Mouse (Mus musculus) spleen, postnatal 4 days (tissue): ENCODE results near the gene Idh2.
A peak's percentile ranks its signal among the peaks of the same experiment; 100 is the strongest.

Source experiments
- DNase-seq, 2 experiments: peaks; one replicate each; pipeline ENCODE4 v3.0.0; 2022; ENCODE audit warnings: low spot score in 2 of 2

Idh2 gene

DNA sequence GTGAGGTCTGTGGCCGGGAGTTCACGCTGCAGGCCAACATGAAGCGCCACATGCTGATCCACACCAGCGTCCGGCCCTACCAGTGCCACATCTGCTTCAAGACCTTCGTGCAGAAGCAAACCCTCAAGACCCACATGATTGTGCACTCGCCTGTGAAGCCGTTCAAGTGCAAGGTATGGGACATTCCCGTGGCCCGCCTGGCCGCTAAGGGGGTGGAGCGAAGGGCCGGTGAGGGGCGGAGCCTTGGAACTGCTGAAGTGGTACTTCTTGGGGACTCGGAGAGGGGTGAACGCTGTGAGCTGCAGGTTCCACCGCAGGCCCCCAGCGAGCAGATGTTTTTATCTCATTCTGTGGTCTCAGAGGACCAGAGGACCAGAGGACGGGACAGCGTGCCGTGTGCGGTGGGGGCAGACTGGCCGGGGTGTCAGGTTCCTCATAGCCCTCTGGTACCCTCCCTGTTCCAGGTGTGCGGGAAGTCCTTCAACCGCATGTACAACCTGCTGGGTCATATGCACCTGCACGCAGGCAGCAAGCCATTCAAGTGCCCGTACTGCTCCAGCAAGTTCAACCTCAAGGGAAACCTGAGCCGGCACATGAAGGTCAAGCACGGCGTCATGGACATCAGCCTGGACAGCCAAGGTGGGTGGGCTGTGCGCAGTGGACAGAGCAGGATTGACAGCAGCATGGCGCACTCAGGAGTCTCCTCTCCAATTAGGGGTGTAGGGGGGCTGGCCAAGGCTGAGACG lies 29.0 kb downstream of the Idh2 start:
- no peak for DNase-seq

DNA sequence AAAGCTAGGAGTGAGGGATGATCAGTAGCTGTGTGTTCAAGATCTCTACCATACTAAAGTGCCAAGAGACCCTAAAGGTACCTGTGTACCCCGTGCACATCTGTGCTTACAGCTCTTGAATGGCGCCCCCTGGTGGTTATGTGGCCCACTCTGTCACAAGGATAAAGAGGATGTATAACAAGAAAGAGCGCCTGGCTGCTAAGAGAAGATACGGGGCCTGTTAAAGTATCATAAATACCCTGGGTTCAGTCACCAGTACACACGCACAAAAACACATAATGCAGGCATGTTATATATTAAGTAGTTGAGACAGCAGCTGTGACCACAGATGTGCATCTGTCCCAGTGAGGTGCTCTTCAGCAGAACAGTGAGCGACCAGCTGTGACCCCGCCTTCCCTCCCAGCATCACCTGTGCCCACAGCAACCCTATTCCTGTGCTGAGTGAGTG lies 30.7 kb downstream of the Idh2 start:
- DNase-seq: peak; percentile 68 to 91

DNA sequence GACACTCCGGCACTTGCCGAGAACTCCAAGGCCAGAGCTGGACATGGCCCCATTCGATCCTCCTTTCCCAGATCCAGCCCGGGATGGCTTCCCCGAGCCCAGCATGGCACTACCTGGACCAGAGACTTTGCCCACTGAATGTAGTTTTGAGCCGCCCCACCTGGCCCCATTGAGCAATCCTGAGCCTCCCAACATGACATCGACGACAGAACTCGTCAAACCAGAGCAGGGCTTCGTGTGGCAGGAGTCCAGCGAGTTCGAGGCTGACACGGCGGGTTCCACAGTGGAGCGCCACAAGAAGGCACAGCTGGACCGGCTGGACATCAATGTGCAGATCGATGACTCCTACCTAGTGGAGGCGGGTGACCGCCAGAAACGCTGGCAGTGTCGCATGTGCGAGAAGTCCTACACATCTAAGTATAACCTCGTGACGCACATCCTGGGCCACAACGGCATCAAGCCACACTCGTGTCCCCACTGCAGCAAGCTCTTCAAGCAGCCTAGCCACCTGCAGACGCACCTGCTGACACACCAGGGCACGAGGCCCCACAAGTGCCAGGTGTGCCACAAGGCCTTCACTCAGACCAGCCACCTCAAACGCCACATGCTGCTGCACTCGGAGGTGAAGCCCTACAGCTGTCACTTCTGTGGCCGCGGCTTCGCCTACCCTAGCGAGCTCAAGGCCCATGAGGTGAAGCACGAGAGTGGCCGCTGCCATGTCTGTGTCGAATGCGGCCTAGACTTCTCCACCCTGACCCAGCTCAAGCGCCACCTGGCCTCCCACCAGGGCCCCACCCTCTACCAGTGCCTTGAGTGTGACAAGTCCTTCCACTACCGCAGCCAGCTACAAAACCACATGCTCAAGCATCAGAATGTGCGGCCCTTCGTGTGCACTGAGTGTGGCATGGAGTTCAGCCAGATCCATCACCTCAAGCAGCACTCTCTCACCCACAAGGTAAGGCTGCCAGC lies 33.3 kb downstream of the Idh2 start:
- no peak for DNase-seq

DNA sequence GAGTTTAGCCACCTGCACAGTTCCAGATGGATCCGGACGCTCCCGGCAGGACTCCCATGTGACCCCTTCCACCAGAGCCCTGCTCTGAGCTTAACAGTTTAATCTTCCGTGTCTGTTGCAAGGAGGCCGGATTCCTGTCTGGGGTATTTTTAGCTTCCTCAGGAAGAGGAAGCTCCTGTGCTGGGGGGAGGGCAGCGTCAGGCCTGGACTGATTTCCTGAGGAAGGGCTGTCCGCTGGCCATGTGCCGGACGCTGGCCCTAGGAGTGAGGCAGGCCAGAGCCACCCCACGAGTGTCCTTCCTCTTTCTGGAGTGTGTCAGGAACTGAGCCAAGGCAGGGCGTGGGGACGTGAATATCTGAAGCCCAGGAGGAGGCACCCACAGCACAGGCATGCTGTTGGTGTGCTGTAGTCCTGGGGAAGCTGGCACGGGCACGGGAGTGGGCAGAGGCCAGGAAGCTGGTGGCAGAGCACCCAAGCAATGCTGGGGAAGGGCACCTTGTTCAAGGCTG lies 36.3 kb downstream of the Idh2 start:
- DNase-seq: peak; percentile 70 to 77

DNA sequence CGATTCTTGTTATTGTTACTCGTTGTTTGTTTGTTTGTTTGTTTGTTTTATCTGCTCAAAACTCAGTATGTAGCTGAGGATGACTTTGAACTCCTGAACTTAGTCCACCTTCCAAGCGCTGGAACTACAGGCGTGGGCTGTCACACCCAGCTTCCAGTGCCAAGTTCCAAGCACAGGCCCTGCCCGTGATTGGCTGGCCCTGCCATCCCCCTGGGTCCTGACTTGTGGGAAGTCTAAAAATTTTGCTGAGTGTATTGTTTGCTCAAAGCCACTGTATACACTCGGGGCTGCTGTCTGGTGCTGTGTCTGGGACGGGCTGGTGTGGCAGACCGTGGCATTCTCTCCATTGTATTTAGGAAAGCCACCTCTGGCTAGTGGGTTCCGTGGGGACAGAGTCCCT lies 37.4 kb downstream of the Idh2 start:
- DNase-seq: no peak

DNA sequence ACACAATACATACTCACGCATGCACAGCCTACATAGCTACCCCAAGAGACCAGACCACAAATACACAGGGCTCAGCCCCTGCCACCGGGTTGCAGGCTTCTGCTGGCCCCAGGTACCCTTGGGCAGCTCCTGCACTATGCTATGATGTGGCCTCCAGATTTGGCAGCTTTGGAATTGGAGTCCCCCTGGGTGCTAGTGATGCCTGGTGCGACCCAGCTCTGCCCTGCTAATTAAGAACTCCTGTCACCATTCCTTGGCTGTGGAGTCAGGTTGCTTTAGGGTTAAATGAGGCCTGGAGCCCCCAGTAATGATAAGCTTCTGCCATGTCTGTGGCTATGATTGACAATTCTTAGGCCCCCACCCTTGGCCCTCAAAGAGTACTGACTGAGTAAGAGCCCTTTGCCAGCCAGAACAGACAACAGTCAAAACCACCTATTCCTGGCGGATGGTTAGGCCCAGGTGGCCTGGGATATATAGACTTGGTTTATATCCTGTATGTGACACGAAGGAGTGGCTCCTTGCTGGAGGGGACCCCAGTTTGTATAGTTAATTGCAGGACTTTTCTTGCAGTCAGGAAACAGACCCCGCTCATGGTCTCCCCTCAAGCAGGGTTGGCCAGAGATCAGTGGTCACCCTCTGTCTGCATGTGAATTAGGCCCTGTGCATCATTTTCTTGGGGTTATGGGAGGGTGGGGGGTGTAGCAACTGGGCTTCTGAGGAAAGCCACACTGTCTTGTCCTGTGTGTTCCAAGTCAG lies 38.1 kb downstream of the Idh2 start:
- no peak for DNase-seq

DNA sequence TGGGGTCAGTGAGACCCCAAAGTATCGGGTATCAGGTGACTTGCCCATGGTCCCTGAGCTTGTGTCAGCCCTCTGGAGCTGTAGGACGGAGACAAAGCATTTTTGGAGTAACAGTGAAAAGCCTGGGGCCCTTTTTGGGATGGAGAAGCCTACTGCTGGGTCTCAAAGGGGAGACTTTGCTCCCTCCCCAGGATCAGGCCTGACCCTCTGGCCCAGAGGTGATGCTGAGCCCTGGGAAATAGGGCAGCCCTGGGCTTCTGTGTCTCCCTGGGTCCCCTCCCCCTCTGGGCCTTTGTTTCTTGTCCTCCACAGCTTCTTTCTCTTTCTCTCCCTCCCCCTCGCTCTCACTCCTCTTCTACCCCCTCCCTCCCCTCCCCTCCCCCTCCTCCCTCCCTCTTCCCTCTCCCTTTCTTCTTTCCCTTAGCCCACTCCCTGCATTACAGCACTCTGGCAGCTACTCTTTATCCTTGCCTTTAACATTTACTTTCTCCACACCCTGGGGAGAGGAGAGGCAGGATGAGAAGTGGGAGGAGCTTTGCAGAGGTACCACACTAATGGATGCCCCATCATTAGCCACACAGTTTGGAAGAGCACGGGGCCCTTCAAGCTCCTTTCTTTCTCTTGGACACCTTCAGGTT lies 39.1 kb downstream of the Idh2 start:
- DNase-seq: no peak

DNA sequence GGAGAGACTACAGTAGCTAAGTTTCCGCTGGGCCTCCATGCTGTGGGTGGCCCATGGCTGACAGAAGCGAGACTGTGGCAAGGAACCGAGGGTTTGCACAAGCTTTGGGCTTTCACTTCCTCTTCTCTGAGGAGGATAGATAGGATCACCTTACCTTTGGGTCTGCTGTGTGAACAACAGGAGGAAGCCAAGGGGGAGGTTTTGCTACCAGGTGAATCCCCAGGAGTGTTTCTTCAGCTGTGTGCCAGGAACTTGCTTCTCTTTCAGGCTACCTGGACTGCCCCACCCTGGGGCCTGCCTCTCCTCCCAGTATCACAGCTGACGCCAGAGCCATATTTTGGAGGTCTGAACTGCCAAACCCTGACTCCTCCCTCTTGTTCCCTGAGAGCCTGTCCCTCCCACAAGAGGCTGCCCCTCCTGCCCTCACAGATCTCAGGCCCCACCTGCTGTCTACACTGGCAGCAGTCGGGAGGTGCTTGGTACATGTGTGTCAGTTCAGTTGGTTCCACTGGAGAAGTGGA lies 40.2 kb downstream of the Idh2 start:
- DNase-seq: peak; percentile 56 to 80

DNA sequence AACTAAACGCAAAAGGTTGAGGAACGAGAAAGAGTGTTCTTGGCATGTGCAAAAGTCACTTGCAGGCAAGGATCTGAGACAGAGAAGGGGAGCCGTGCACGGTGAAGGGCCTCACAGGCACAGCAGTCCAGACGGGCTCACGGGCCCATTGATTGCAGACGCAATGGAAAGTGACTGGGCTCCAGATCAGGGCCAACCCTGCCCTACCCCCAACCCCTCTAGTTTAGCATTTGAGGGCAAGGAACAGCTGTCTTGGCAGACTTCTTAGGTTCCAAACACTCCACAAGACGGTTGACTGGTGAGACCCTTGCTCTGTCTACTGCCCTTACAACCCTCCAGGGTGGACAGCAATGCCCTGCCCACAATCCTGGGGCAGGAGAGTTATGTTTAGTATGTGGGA lies 41.7 kb downstream of the Idh2 start:
- DNase-seq: no peak

DNA sequence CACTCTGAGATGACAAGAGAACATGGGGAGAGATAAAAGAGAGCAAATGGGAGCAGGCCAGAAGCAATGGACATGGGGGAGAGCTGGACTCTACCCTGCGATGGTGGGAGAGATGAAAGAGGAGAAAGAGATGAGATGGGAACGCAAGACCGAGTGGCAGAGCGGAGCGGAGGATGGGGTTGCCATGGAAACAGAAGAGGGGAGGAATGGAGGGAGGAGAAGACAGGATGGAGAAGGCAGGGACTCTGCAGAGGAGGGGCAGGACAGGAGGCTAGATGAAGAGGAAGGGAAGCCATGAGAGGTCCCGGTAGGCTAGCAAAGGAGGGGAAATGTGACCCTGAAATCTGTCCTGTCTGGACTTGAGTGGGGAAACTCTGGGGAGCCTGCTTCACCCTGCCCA lies 42.9 kb downstream of the Idh2 start:
- no peak for DNase-seq

DNA sequence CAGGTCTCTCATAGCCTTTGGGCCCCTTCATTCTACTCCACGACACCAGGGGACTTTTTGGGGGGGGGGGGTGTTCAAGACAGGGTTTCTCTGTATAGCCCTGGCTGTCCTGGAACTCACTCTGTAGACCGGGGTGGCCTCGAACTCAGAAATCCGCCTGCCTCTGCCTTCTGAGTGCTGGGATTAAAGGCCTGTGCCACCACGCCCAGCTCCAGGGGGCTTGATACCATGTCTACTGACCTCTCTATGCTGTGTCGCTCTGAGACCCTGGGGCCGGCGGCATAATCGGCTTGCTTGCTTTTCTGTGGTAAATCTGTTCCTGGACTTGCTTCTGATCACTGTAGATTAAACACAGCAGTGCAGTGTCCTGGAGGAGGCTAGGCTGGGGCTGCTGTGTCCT lies 44.0 kb downstream of the Idh2 start:
- no peak for DNase-seq

DNA sequence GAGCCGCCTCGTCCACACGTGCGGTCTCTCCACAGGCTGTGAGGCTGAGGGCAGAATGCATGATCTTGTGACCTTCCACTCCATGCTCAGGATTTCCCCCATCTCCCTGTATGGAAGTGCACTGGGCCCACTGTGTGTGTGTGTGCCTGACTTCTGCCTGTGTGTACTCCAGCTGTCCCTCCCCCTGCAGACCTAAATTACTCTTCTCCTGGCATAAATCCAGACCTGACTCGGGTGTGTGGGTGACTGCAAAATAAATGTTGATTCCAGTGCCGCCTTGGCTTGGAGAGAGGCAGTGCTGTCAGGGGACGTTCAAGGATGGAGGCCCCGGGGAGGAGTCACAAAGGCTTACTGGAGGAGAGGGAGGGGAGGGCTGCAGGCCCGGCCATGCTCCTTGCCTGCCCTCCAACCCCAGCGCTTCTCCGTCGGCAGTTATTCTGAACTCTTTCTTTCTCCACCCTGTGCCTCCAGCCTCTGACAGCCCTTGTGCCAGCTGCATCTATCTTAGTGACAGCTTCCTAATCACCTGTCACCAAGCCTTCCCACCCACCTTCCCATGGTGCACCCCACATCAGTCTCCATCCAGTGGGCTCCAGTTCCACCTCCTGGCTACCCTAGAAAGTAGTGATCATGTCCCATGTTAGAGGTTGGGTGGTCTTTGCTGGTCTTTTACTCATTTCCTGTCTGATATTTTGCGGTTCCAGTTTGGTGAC lies 45.4 kb downstream of the Idh2 start:
- DNase-seq: no peak

DNA sequence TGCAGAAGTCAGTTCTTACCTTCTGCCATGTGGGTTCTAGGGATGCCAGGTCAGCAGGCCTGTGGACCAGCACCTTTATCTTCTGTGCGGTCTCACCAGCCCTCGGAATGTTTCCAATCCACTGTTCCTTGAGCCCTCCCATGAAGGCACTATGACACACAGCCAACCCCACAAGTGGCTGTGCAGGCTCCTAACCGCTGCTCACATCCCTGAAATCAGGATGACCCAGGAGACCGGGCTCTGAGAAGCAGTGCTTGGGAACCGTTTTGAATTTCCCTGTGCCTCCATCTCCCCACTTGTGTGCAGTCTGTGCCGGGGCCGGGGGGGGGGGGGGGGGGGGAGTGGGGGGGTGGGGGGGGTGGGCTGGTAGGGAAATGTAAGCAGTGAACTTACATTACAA lies 46.9 kb downstream of the Idh2 start:
- DNase-seq: no peak

DNA sequence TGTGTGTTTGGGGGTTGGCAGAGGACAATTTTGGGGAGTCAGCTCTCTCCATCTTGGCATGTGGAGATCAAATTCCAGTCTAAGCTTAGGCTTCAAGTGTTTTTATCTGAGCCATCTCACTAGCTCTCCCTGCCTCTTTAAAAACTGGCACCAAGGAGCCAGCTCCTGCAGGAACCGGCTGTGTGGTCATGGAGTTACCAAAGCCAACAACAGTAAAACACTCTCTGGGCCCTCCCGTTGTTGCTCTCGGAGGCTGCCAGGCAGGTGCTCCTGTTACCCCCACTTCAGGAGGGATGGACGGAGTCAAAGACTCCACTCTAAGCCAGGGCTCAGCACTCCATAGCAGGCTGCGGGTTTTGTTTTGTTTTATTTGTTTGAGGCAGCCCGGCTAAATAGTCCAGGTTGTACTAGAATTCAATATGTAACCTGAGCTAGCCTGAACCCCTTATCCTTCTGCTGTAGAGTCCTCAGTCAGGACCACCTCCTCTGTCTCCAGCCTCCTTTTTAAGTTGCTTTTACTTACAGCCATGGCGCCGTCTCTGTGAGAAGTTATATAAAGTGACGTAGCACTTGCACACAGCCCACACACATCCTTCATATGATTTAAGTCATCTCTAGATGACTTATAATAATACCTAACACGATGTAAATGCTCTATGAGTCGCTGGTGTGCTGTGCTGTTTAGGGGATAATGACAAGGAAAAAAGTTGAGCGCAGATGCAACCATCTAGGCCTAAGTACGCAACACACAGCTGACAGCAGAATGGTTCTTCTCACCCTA lies 48.3 kb downstream of the Idh2 start:
- no peak for DNase-seq

DNA sequence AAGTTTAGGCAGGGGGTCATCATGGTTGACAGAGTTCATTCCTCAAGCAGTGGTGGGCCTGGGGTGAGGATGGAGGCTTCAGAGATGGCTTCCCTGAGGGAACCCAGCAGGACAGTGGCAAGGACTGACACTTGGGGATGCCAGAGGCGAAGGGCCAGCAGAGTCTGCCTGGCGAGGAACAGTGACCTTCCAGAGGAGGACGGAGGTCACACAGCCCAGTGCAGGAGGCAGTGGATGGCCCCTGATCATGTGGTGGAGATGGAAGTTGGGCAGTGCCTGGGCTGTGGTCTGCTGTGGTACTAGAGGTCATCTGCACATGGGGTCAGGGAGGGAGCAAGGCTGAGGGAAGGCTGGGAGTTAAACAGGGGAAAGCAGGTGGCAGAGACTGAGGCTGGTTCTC lies 49.9 kb downstream of the Idh2 start:
- no peak for DNase-seq

DNA sequence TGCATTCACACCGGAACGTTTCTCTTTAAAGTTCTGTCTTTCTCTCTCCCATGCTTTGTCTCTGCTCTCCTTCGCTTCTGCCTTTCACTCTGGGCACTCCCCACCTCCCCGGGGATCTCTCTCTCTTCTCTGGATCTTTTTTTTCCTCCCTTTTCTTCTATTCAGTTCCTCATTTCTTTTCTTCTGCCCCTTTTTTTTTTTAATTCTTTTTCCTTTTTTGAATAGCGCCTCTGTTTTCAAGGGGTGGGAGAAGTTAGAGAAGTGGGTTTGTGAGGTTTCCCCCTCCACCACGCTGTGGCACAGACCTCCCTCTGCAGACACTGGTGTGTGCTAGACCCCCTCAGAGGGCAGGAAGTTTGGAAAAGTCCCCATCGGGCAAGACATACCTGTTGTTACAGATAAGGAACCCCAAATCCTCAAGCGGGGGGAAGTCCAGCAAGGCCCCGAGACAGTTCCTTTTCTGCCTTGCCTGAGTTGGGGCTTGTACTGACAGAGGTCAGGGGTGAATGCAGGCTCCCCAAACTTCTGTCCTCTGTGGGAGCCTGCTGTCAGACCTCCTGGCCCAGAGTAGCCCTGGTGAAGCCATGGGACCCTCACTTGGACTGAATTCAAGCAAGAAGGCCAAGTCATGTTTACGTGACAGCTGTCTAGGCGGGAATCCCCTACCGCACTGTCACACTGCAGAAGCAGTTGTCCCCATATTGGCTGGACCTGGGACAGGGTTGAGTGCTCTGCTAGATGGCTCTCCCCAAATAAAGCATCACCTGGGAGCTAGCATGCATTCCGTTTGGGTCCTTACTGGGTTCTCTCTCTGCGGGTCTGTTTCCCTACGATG lies 51.1 kb downstream of the Idh2 start:
- no peak for DNase-seq

DNA sequence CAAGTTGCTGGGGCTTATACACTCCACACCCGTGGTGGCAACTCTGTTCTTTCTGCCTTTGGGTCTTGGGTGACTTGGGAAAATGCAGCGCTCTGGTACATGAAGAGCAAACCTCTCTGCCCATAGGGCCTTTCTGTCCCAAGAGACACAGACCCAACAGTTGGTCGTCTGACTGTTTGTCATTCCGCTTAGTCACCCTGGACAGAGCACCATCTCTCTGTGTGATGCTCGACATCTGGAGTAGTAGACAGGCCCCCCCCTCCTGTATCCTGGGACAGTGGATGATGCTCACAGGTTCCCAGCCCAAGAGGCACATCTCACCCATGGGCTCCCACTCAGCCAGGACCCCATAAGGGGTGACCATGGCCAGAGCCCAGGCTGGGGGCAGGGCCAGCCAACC lies 51.9 kb downstream of the Idh2 start:
- no peak for DNase-seq

DNA sequence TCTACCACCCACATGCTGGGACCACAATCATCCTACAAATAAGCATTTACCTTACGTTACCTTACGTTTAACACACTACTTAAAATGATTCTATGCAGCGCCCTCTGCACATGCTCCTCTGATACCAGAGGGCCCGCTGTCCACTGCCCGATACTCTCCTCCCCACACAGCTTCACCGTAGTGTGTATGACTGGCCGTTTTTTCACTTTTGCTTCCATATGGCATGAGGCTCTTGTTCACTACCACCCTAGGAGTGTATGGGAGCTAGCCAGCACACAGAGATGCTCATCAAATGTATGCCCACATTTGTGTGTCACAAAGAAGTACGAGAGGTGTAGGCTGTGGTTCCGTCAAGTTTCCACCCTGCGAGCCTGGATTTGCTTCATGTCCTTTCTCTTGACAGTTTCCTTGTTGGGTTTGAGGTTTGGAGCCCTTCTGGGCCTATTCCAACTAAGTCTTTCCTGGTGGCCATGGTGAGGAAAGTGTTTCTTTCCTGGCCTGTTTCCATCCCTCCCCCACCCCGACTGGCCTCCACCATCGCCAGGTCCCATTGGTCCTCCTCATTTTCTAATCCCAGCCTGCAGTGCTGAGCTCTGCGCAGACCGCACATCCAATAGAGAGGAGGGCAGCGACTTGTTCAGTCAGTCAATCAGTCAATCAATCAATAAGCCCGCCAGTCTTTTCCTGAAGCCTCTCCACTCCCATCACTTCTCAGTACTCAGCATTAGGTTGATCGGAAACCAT lies 52.9 kb downstream of the Idh2 start:
- no peak for DNase-seq
